Mouse (Mus musculus) heart, postnatal 0 days (tissue): Measurements from ENCODE around the gene Dolpp1. TPM values are rescaled to one million over a fixed set of nuclear protein-coding genes. Genes with fewer than 3 reads are reported as not detected.
A peak's percentile ranks its signal among the peaks of the same experiment; 100 is the strongest.

Experiments used
- ATAC-seq: fragments of 200-750 bp; cut with Nextera tagmentation; 2 replicates; pipeline ENCODE4 v1.8.0; 2017; ENCODE audit warnings: low read depth, moderate number of reproducible peaks, moderate library complexity; ENCODE audit not compliant: insufficient read depth
- DNase-seq: peaks from one replicate; pipeline ENCODE4 v3.0.0-alpha.2; 2016; ENCODE audit warnings: low spot score
- H3K27ac ChIP-seq: fragments of 300-500 bp; sonication (generic); 2 replicates; pipeline ENCODE4 v1.5.1; 2014; ENCODE audit warnings: low read depth, mild to moderate bottlenecking
- H3K27me3 ChIP-seq: fragments of 300-500 bp; sonication (generic); 2 replicates; pipeline ENCODE4 v1.6.1; 2014; ENCODE audit warnings: low read length, mixed read lengths; ENCODE audit not compliant: control insufficient read depth, insufficient read depth
- H3K36me3 ChIP-seq: fragments of 300-500 bp; sonication (generic); replicated peaks from 2 replicates; pipeline ENCODE4 v1.6.1; 2014; ENCODE audit warnings: low read length, mixed read lengths; ENCODE audit not compliant: control insufficient read depth, insufficient read depth
- H3K4me1 ChIP-seq: fragments of 300-500 bp; sonication (generic); 2 replicates; pipeline ENCODE4 v1.6.1; 2014; ENCODE audit warnings: antibody characterized with exemption; ENCODE audit not compliant: control insufficient read depth, insufficient read depth
- H3K4me2 ChIP-seq: fragments of 300-500 bp; sonication (generic); 2 replicates; pipeline ENCODE4 v1.6.1; 2014; ENCODE audit warnings: low read depth, mild to moderate bottlenecking, low read length, moderate library complexity
- H3K4me3 ChIP-seq: fragments of 300-500 bp; sonication (generic); 2 replicates; pipeline ENCODE4 v1.5.1; 2014; ENCODE audit warnings: low read depth, low read length
- H3K9ac ChIP-seq: fragments of 300-500 bp; sonication (generic); replicated peaks from 2 replicates; pipeline ENCODE4 v1.6.1; 2014; ENCODE audit warnings: low read depth, low read length, mixed read lengths
- H3K9me3 ChIP-seq: fragments of 300-500 bp; sonication (generic); replicated peaks from 2 replicates; pipeline ENCODE4 v1.6.1; 2016; ENCODE audit warnings: low read length; ENCODE audit not compliant: control insufficient read depth
- CTCF ChIP-seq: IDR thresholded peaks from 2 replicates; pipeline ENCODE4 v1.5.1; 2016; ENCODE audit warnings: antibody characterized with exemption, control low read depth, low read depth
- EP300 ChIP-seq: IDR thresholded peaks from 2 replicates; pipeline ENCODE4 v1.6.1; 2016; ENCODE audit warnings: antibody characterized with exemption, low read depth
- WGBS: fragments of 180-500 bp; shearing (Covaris S2); extraction: QIAGEN DNeasy Blood & Tissue Kit; methylation state at CpG from one replicate; pipeline ENCODE4 v1.1.7; 2014; 5-methylcytosine and 5-hydroxymethylcytosine counted together
- polyA plus RNA-seq: library from polyadenylated mRNA; unstranded; fragments of >200 nt; fragmentation: Nextera tagmentation; extraction: Ambion mirVana; gene quantifications from 2 replicates; pipeline ENCODE4 v1.2.1, GENCODE M21; 2015
- total RNA-seq: library from RNA; depleted of rRNA; stranded (reverse); fragments of >200 nt; gene quantifications from 2 replicates; pipeline ENCODE4 v1.2.3, GENCODE M21; 2014; ENCODE audit warnings: low replicate concordance

Dolpp1 gene
- total and polyA plus RNA-seq, 2 experiments from 2014 or later = 15.0 to 56.4 TPM

DNA sequence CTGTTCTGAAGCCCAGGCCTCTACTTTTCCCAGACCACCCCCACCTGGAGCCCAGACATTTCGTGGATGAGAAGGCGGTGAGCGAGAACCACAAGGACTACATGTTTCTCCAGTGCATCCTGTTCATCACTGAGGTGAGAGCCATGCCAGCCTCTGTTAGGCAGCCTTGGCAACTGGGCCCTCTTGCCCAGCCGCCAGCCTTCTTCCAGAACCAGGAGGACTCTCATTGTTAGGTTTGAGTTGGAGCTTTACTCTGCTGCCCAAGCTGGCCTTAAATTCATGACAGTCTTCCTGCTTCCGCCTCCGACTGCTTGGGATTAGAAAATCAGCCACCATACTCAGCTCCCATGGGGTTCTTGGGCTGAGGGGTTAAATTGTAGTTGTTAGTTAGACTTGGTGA is 47.6 kb downstream of the Dolpp1 start:
- H3K36me3 ChIP-seq = peaks cover 40% of the 10 kb centered on the region
- H3K9ac ChIP-seq = peak overlapping the region; percentile 26; the same call in 1 of the 2 replicates
- no peak overlapping the region for H3K4me3 ChIP-seq
- TF ChIP-seq EP300 = no peak
- no peak for TF ChIP-seq CTCF
- H3K27ac ChIP-seq = peak overlapping the region; percentile 97
- WGBS = 77% methylated on average over 6 of the region's 6 CpGs
- no peak for ATAC-seq
- H3K4me2 ChIP-seq = no peak overlapping the region
- peaks cover 43% of the 10 kb centered on the region for H3K4me1 ChIP-seq
- no peaks in the 10 kb centered on the region for H3K9me3 ChIP-seq
- no peak for DNase-seq
- no peaks in the 10 kb centered on the region for H3K27me3 ChIP-seq

- peak overlapping the region; percentile 61; the same call in 1 of the 2 replicates for H3K4me2 ChIP-seq
- DNase-seq (no peak), ATAC-seq (no peak)
- TF ChIP-seq EP300 = no peak
- no peak for TF ChIP-seq CTCF
- peaks cover 49% of the 10 kb centered on the region for H3K4me1 ChIP-seq
- no peaks in the 10 kb centered on the region for H3K27me3 ChIP-seq
- H3K9me3 ChIP-seq = no peaks in the 10 kb centered on the region
- H3K27ac ChIP-seq = peak overlapping the region; percentile 97
- peaks cover 40% of the 10 kb centered on the region for H3K36me3 ChIP-seq
- no peak overlapping the region for H3K4me3 ChIP-seq
- 7% methylated on average over 3 of the region's 3 CpGs for WGBS
- peak overlapping the region; percentile 26; the same call in 1 of the 2 replicates for H3K9ac ChIP-seq
These were observed 48.2 kb downstream of the Dolpp1 start for GRCm38 (mm10) chr2:30440211-30440700.

DNA sequence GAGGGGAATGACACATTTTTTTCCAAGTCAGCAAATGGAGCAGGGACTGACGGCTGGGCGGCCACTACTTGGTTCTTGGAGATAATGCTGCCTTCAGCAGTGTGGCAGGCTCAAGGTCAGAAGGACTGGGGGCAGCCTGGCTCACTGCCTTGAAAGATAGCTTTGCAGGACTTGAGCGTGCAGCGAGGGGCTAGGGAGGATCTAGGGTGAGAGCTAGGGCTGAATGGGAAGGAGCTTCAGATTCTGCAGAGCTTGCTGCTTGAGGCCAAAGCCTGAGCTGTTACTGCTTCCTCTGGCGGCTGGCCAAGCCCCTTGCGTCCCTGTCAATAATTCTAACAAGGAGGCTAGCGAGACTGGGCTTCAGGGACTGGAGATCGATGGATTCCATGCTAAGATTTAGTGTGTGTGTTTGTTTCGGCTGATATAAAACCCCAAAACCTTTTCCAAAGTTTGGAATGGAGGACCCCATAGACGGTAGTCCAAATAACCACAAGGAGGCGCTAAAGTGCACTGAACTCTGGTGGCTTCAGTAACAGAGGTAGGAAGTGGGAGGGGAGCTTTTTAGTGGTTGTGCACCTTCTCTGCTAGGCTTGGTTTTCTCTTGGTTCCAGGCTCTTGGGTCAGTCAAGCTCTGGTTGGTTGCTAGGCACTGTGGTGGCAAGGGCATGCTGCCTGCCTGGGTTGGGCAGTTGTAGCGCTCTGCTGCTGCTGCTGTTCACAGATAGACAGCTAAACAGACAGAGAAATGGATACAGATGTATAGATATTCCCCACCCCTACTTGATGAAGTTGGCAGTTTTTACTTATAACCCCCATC is 48.9 kb downstream of the Dolpp1 start:
- Histone ChIP-seq H3K9me3 (no peaks in the 10 kb centered on the region), H3K36me3 (peaks cover 42% of the 10 kb centered on the region), H3K27me3 (no peaks in the 10 kb centered on the region), H3K27ac (peak overlapping the region; percentile 97), H3K9ac (peak overlapping the region; percentile 73), H3K4me1 (peaks cover 56% of the 10 kb centered on the region), H3K4me3 (peak overlapping the region; percentile 34), H3K4me2 (peak overlapping the region; percentile 61)
- 2% methylated on average over 12 of the region's 12 CpGs for WGBS
- peak; percentile 88 for TF ChIP-seq CTCF
- no peak for TF ChIP-seq EP300
- ATAC-seq (peak; percentile 75), DNase-seq (peak; percentile 96)

DNA sequence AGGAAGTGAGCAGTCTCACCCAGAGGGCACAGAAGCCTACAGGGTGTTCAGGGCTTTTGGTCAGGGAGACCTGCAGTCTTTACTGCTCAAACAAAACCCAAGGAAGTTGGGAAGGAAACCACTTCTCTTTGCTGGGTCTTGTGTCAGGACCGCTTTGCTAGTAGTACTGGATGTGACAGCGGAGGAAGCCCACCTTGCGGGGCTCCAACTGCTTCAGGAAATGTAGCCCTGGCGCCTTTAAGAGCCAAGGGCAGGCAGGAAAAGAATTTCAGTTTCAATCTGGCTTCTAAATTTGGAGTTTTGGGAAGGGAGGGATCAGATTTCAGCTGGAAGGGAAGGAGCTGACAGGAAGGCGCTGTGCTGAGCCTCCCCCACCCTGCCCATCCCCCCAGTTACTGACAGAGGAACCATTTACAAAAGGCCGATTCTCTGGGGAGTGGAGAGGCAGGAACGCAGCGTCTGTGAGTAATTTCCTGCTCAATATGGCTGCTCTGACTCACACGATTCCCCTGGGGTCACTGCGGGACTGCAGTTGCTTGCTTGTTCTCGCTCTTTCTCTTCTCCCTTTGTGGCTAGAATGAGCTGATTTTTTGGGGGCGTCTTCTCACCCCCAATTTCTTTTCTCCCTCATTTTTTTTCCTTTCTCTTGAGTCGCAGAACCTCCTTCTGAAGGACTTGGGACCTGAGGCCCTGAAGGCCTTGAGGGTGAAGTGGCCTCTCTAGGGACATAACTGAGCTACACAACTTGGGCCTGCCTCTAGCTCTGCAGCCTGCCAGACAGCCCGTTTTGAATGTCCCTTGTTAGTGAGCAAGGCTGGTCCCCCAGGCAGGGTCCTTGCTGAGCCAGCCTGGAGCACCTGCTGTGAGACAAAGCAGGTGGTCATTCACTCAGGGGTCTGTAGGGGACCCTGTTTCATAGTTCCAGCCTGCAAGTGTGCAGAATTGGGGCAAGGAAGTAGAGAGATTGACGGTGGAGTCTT is 49.8 kb downstream of the Dolpp1 start:
- WGBS = 3% methylated on average over 15 of the region's 15 CpGs
- Histone ChIP-seq H3K4me1 (peaks cover 56% of the 10 kb centered on the region), H3K9me3 (no peaks in the 10 kb centered on the region), H3K4me2 (peak overlapping the region; percentile 61), H3K9ac (peak overlapping the region; percentile 73), H3K4me3 (peak overlapping the region; percentile 34), H3K36me3 (peaks cover 51% of the 10 kb centered on the region), H3K27ac (peak overlapping the region; percentile 97), H3K27me3 (no peaks in the 10 kb centered on the region)
- DNase-seq (peak; percentile 99), ATAC-seq (peak; percentile 89)
- 0 out of 2 replicates have a peak, but pooled peaks have one; percentile 6 for TF ChIP-seq CTCF
- peak; percentile 99 for TF ChIP-seq EP300

DNA sequence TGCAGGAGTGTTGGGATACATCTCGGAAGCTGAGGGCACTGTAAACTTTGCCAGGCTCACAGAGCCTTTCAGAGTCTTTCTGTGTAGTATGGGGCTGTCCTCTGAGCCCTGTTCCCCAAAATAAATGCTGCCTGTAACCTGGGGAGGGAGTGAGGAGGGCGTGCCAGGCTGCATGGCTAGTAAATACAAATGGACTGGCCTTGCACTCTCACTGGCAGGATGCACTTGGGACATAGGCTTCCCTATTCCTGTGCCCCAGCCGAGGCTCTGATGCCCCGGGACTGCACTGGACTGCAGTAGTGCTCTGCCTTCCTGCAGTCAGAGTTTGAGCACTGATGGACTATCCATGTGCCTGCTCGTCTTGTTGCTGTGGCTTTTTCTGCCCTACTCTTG is 50.4 kb downstream of the Dolpp1 start:
- TF ChIP-seq CTCF (no peak), EP300 (no peak)
- DNase-seq (no peak), ATAC-seq (no peak)
- H3K4me3 ChIP-seq = peak overlapping the region; percentile 34
- H3K9me3 ChIP-seq = no peaks in the 10 kb centered on the region
- H3K27me3 ChIP-seq = no peaks in the 10 kb centered on the region
- peaks cover 46% of the 10 kb centered on the region for H3K36me3 ChIP-seq
- 11% methylated on average over 5 of the region's 5 CpGs for WGBS
- peak overlapping the region; percentile 61 for H3K4me2 ChIP-seq
- H3K9ac ChIP-seq = peak overlapping the region; percentile 73
- H3K4me1 ChIP-seq = peaks cover 61% of the 10 kb centered on the region
- H3K27ac ChIP-seq = peak overlapping the region; percentile 97
